Mouse (Mus musculus): ENCODE results near the gene Sergef.
A peak's percentile ranks its signal among the peaks of the same experiment; 100 is the strongest.

The Sergef gene

DNA sequence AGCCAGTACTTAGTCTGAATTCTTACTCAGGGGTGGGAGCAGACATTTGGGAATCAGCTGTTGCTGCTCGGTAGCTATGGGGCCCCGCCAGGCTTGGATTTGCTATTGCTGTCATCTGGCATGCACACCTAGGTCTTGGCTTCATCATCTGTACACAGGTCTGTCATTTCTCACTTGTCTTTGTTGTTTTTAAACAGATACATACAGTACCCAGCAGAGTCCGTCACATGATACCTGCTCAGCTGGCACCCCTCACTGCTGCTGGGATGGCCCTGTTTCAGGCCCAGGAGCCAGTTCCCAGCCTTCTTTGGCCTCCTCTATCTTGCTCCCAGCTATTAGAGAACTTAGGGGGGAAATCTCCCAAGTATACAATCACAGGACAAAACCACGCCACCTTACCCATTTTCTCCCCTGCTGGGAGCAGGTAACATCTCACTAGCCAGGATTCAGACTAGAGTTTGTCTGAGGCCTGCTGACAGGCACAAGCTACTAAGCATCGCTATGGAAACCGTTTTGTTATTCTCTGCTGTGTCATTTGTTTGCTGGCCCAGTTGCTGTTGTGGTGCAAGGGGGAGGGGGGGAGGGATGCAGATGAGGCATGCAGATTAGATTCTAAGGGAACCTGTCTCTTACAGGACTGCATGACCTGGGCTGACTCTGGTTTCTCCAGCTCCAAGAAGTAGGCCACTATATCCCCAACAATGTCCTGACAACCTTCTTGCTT is 190.5 kb downstream of the Sergef start:
- no peak for DNase-seq (ENCODE audit: low spot score in 2 of 2)

- no peak for DNase-seq (ENCODE audit: low spot score in 2 of 2)
These were observed 192.0 kb downstream of the Sergef start for GRCm38 (mm10) chr7:46447473-46448165.

DNA sequence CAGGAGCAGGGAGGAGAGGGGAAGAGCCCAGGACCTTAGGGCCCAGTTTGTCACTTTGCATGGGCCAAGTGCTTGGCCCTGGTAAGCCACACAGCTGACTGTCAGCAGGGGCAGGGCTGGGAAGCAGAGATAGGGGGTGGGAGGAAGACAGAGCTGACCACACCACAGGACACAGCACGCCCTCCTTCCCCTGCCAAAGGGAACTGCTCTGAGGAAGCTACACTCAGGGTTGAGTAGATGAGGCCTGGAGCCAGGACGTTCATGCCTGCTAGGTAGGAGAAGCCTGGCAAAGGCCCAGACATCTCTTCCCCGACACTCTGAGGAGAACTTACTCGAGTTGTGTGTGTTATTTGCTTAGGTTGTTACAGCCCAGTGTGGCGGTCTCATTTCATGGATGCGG is 193.7 kb downstream of the Sergef start:
- DNase-seq (ENCODE audit: low spot score in 2 of 2), result no peak

DNA sequence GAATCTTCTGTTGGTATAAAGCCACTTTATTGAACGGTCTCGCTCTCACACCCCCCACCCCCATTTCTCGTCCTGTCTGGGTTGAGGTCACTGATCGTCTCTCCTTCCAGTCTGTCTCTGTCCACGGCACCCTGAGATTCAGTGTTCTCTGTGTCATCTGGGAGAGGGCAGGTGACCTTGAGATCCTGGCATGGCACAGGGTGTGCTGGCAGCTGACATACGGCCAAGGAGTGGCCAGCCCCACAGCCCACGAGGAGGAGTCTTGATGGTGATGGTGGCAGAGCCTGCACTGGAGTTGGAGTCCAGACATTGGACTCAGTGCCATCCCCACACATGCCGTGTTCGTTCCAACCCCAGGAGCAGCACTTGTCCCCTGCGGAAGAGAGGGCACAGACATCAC is 196.4 kb downstream of the Sergef start:
- no peak for DNase-seq (ENCODE audit: low spot score in 2 of 2)

DNA sequence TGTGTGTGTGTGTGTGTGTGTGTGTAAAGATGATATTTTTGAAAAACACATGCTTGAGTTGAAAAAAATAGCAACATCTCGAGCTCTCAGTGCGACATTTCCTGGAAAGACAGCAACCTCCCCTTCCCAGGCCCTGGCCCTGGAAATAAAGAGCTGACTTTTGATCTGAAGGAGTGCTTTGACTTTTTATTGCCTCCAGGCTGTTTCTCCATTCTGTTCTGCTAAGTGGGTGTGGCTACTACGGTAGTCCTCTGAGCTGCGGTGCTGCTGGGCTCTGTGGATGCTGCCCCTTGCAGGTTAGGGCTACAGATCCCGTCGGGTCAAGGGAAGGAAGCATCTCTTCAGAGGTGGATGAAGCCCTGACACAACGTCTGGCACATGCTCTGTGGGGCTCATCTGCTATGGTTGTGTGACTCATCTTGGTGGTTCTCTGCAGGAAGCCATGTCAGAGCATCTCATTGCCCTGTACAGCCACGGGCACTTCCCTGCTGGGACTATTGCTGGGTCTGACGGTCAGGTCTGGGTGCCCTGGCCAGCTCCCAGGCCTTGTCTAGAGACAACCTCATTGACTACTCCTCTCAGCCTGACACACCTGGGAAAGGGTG is 201.0 kb downstream of the Sergef start:
- DNase-seq (ENCODE audit: low spot score in 2 of 2), result no peak

- no peak for DNase-seq (ENCODE audit: low spot score in 2 of 2)
These were observed 203.8 kb downstream of the Sergef start for GRCm38 (mm10) chr7:46435833-46436232.

GRCm38 (mm10) chr7:46433874-46434273 is 205.7 kb downstream of the Sergef start:
- no peak for DNase-seq (ENCODE audit: low spot score in 2 of 2)

GRCm38 (mm10) chr7:46425012-46425411 is 214.6 kb downstream of the Sergef start:
- DNase-seq (ENCODE audit: low spot score in 2 of 2), result no peak

DNA sequence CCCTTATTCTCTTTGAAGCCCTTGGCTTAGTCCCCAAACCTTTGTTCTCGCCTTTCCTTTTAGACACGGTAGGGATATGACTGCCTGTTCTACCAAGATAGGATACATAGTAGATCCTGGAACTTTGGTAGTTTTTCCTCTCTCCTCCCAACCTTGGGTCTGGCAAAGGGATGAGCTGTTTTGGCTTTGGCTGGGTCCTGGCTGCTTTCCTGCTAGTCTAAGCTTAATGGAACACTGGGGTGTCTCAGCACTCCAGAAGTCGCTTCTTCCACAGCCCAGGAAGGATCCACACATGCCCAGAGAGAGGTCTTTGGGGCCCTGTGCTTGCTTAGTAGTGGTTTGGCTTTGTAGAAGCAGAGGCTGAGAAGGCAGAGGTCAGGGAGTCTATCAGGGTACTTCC is 215.7 kb downstream of the Sergef start:
- DNase-seq (ENCODE audit: low spot score in 2 of 2), result no peak

DNA sequence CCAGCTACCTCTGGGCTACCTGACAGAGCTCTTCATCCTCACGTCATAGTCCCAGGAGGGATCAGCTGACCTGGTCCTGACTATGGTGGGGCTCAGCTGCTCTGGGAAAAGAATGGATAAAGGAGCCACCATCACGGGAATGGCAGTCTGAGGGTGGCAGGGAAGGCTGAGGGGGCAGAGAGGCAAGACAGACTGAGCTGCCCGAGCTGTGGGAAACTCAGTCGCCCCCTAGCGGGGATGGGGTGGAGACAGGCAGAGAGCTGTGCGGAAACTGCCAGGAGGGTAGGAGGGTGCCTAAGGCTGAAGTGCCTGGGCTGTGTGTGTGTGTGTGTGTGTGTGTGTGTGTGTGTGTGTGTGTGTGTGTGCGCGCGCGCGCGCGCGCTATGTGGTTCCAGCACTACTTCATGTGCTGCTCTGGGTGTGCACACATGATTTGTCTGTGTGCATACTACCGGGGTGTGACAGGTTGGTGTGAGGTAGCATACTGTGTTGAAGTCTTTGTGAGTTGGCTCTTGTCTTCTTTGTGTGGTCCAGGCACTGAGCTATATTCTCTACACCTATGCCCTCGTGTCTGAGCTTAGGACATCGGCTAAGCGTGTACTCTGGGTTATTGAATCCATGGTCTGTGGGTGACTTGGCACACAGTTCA is 216.7 kb downstream of the Sergef start:
- DNase-seq (ENCODE audit: low spot score in 2 of 2), result peak; percentile 68 to 72

DNA sequence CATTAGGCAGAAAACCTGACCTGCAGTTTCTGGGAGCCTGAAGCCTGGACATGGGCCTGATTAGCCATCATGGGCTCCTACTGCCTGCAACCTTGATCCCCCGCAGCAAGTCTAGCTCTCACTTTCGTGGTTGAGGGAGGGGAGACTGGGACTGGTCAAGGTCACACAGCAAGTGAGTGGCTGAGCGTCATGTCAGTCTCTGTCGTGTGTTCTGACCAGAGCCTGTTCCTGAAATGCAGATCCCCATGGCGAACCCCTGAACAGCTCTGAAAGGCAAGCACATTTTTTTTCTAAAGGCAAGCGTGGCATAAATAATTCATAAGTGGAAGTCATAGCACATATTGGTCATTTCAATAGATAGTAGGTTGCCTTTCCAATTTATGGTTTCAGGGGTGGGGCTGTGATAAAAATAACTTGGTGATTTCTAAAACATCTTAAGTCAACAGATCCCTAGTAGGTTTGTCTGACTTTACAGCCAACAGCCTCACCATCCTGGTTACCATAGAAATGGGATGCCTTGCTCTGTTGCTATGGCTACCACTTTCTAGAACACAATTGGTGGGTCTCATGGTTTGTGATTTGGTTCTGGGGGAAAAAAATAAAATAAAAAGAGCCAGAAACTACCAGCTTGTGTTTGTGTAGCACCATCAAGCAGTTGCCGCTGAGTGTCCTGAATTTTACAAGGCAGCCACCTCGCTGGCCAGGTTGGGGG is 217.4 kb downstream of the Sergef start:
- DNase-seq (ENCODE audit: low spot score in 2 of 2), result no peak

DNA sequence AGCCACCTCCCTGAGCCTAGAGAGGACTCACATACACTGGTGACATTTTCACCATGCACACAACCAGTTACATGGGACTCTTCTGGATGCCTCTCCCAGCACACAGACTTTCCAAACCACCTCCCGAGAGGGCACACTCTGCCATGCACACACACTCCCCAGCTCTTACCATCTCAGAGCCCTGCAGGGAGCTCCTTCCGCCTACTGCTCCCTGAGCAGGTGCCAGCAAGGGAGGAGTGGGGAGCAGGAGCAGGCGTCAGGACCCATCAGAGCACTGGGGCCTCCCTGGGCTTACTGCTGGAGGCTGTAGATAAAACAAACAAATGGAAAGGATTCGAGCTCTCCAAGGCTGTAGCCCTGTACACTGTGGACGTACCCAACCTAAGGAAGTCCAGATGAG is 218.1 kb downstream of the Sergef start:
- DNase-seq (ENCODE audit: low spot score in 2 of 2), result peak in 1 of 2 experiments; percentile 53

- DNase-seq (ENCODE audit: low spot score in 2 of 2), result no peak
These were observed 221.4 kb downstream of the Sergef start for GRCm38 (mm10) chr7:46418102-46418622.

- no peak for DNase-seq (ENCODE audit: low spot score in 2 of 2)
These were observed 222.1 kb downstream of the Sergef start for GRCm38 (mm10) chr7:46417467-46417866.

GRCm38 (mm10) chr7:46415818-46416425 is 223.7 kb downstream of the Sergef start:
- peak in 1 of 2 experiments; percentile 41 for DNase-seq (ENCODE audit: low spot score in 2 of 2)

- DNase-seq (ENCODE audit: low spot score in 2 of 2), result no peak
These were observed 225.5 kb downstream of the Sergef start for GRCm38 (mm10) chr7:46413959-46414725.

DNA sequence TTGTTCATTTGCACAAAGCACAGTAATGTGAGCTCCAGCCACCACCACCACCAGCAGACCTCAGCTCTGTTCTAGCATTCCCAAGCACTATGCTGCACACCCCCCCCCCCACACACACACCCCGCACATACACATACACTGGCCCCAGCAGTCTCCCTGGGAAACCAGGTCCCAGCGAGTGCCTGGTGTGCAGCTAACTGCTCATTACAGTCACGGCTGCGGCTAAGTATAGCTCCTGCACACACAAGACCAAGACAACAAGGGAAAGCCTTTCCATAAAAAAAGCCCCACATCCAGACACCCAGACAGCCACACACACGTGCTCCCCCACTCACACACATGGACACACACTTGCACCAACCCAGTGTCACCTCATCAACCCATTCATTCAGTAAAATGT is 226.8 kb downstream of the Sergef start:
- no peak for DNase-seq (ENCODE audit: low spot score in 2 of 2)

DNA sequence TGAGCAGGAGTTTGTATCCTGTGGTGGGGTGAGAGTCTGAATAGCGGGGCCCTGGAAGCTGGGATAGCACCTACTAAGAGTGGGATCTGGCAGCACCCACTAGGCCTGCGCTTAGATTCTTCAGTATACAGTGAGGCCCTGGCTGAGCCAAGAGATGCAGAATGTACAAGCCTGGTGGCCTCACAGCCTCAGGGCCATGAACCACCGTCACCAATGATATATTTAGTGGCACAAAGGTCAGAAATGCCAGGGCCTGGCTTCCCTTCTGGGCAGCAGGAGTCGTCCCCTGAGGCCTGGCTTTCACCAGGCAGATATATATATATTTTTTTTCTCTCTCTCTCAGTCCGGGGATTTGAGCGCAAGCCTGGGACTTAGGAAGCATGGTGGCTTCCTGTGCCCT is 228.9 kb downstream of the Sergef start:
- no peak for DNase-seq (ENCODE audit: low spot score in 2 of 2)

DNA sequence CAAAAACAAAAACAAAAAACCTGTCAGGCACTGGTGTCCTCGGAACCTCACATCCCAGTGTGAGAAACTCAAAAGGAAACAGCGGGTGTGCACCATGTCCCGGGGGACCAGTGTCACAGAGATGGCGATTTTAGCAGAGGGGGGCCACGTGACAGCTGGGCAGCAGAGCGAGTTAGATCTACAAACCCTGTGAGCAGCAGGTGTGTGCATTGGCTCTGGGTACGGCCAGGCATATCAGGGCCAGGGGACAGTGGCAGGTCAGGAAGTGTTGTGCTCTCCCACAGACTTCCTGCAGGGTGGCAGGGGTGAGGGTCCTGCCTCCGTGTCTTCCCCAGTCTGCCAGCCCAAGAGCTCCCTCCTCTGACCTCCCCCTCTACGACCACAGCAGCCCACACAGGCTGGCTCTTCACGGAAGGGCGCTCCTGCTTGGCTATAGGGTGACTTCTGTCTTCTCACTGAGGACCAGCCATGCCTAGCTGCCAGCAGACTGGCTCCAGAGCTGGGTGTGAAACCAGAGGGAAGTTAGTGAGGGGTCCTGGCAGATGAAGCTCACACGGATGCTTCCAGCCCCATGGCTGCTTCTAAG is 230.3 kb downstream of the Sergef start:
- no peak for DNase-seq (ENCODE audit: low spot score in 2 of 2)

- DNase-seq (ENCODE audit: low spot score in 2 of 2), result no peak
These were observed 231.0 kb downstream of the Sergef start for GRCm38 (mm10) chr7:46408606-46409005.
